Mouse (Mus musculus) forelimb bud, embryonic 11.5 days (tissue): Measurements from ENCODE around the gene Armcx6.
"Not testable (repeated sequence)": the region's sequence is repeated elsewhere in the genome, so short reads cannot be mapped to it uniquely, and the experiment has no call there.

ENCODE experiments used
- DNase-seq: peaks from one replicate; pipeline ENCODE4 v3.0.0-alpha.2; 2012; ENCODE audit warnings: low read depth, low spot score

The Armcx6 gene

GRCm38 (mm10) chrX:134750764-134751592, at the start of gene Armcx6:
Gene Armcx6, minus strand, starts transcription at chrX:134751417.
- DNase-seq: peak; percentile 81

GRCm38 (mm10) chrX:134787728-134788127, 36.5 kb upstream of the Armcx6 start:
- no peak for DNase-seq

- DNase-seq: not testable (repeated sequence)
These were observed 12.4 kb upstream of the Armcx6 start for GRCm38 (mm10) chrX:134763428-134764198.

- DNase-seq: no peak
These were observed 6.2 kb upstream of the Armcx6 start for GRCm38 (mm10) chrX:134757293-134757995.

- DNase-seq: peak; percentile 60
These were observed 5.4 kb upstream of the Armcx6 start, which contains the start of gene Armcx3 for GRCm38 (mm10) chrX:134756434-134757292. Gene Armcx3, plus strand, starts transcription at chrX:134756595.

- no peak for DNase-seq
These were observed 1.4 kb upstream of the Armcx6 start for GRCm38 (mm10) chrX:134752584-134752983.

GRCm38 (mm10) chrX:134751910-134752309, 693 bp upstream of the Armcx6 start:
- DNase-seq: no peak

- DNase-seq: peak; percentile 46
These were observed 4.8 kb downstream of the Armcx6 start for GRCm38 (mm10) chrX:134746459-134746858.

- no peak for DNase-seq
These were observed 9.4 kb downstream of the Armcx6 start for GRCm38 (mm10) chrX:134741862-134742261.

GRCm38 (mm10) chrX:134739160-134739559, 12.1 kb downstream of the Armcx6 start:
- DNase-seq: no peak

- DNase-seq: no peak
These were observed 13.4 kb downstream of the Armcx6 start for GRCm38 (mm10) chrX:134737796-134738195.

- DNase-seq: peak; percentile 6
These were observed 21.4 kb downstream of the Armcx6 start for GRCm38 (mm10) chrX:134729778-134730177.

GRCm38 (mm10) chrX:134723762-134724161, 27.5 kb downstream of the Armcx6 start:
- not testable (repeated sequence) for DNase-seq

GRCm38 (mm10) chrX:134718524-134718923, 32.7 kb downstream of the Armcx6 start:
- peak; percentile 32 for DNase-seq

- DNase-seq: peak; percentile 66
These were observed 33.4 kb downstream of the Armcx6 start, which contains the start of gene Armcx1 for GRCm38 (mm10) chrX:134717752-134718308. Gene Armcx1, plus strand, starts transcription at chrX:134717963.

GRCm38 (mm10) chrX:134716863-134717262, 34.4 kb downstream of the Armcx6 start:
- peak; percentile 18 for DNase-seq
